Mouse (Mus musculus) lung, postnatal 14 days (tissue): ENCODE results near the gene Bspry.

Experiments used
- DNase-seq: peaks from one replicate; pipeline ENCODE4 v3.0.0; 2021

Gene Bspry

GRCm38 (mm10) chr4:62484928-62485327 is 5.1 kb downstream of the Bspry start:
- DNase-seq = no peak

GRCm38 (mm10) chr4:62485450-62486161 is 5.8 kb downstream of the Bspry start:
- DNase-seq = peak; percentile 57

GRCm38 (mm10) chr4:62486162-62486696 is 6.4 kb downstream of the Bspry start:
- DNase-seq = peak; percentile 30

- no peak for DNase-seq
Observed at GRCm38 (mm10) chr4:62487172-62487571, 7.3 kb downstream of the Bspry start.

- DNase-seq = no peak
Observed at GRCm38 (mm10) chr4:62487914-62488313, 8.1 kb downstream of the Bspry start.

GRCm38 (mm10) chr4:62492682-62493081 is 12.8 kb downstream of the Bspry start:
- no peak for DNase-seq

GRCm38 (mm10) chr4:62494230-62494629 is 14.4 kb downstream of the Bspry start:
- DNase-seq = no peak

- peak; percentile 60 for DNase-seq
Observed at GRCm38 (mm10) chr4:62495946-62496345, 16.1 kb downstream of the Bspry start.

- peak; percentile 76 for DNase-seq
Observed at GRCm38 (mm10) chr4:62496815-62497214, 17.0 kb downstream of the Bspry start.

- DNase-seq = no peak
Observed at GRCm38 (mm10) chr4:62500799-62501198, 20.9 kb downstream of the Bspry start.

- no peak for DNase-seq
Observed at GRCm38 (mm10) chr4:62501534-62501933, 21.7 kb downstream of the Bspry start.

- peak; percentile 91 for DNase-seq
Observed at GRCm38 (mm10) chr4:62501964-62502732, 22.3 kb downstream of the Bspry start.

GRCm38 (mm10) chr4:62502969-62503368 is 23.1 kb downstream of the Bspry start:
- no peak for DNase-seq

GRCm38 (mm10) chr4:62503374-62503970 is 23.6 kb downstream of the Bspry start, which contains the start of gene Hdhd3:
Hdhd3 (minus strand) TSS chr4:62503467.
- DNase-seq = no peak

GRCm38 (mm10) chr4:62505991-62506390 is 26.1 kb downstream of the Bspry start:
- no peak for DNase-seq

- peak; percentile 34 for DNase-seq
Observed at GRCm38 (mm10) chr4:62506798-62507197, 26.9 kb downstream of the Bspry start.

- no peak for DNase-seq
Observed at GRCm38 (mm10) chr4:62508839-62509238, 29.0 kb downstream of the Bspry start.

GRCm38 (mm10) chr4:62509946-62510345 is 30.1 kb downstream of the Bspry start:
- DNase-seq = no peak

- no peak for DNase-seq
Observed at GRCm38 (mm10) chr4:62513998-62514506, 34.2 kb downstream of the Bspry start.

- DNase-seq = no peak
Observed at GRCm38 (mm10) chr4:62514995-62515394, 35.1 kb downstream of the Bspry start.

- DNase-seq = no peak
Observed at GRCm38 (mm10) chr4:62515490-62515889, 35.6 kb downstream of the Bspry start.

- DNase-seq = peak; percentile 58
Observed at GRCm38 (mm10) chr4:62516079-62516478, 36.2 kb downstream of the Bspry start.

- peak; percentile 17 for DNase-seq
Observed at GRCm38 (mm10) chr4:62516579-62516978, 36.7 kb downstream of the Bspry start.
